Mouse (Mus musculus): ENCODE measurements around the gene Zfp217. TPM values are rescaled to one million over a fixed set of nuclear protein-coding genes. Genes with fewer than 3 reads are reported as not detected.

Zfp217 gene
- polyA plus RNA-seq (2012; rRNA removed; ENCODE audit: low replicate concordance), result 23.1 and 31.4 TPM in 2 replicates

GRCm38 (mm10) chr2:170147661-170148153 is at the start of gene Zfp217:
Gene Zfp217, minus strand, starts transcription at chr2:170148103.

Data from mammary gland, adult 2 months (tissue).